In genomic region chr11:78972811-78973351, GRCm38 (mm10) we compare ENCODE assay signal across 9 mouse cellular contexts. TPM values are rescaled to one million over a fixed set of nuclear protein-coding genes. Genes with fewer than 3 reads are reported as not detected.
A peak's percentile ranks its signal among the peaks of the same experiment; 100 is the strongest.
DNase-seq lines count a peak whose midpoint lies in the region; ATAC-seq and TF ChIP-seq lines count a peak whose summit lies in the region.
"Had no signal": no experiment of that assay in that cellular context is flagged by ENCODE, and none has a peak within 500 bp of the region (broad histone marks: within the 10 kb centered on the region; RNA-seq: fewer than 3 reads in every experiment).

No protein-coding gene starts in this region.

- H3K27me3 ChIP-seq in lung, embryonic 15.5 days: no peaks in the 10 kb centered on the region
- H3K27me3 ChIP-seq in intestine, postnatal 0 days (replicated peaks; ENCODE audit: control insufficient read depth, insufficient read depth, low read length): no peaks in the 10 kb centered on the region
- H3K27me3 ChIP-seq: Patski had no signal

- 0 out of 2 replicates have a peak overlapping the region, but pooled peaks have one; percentile 17 for H3K4me2 ChIP-seq in lung, embryonic 15.5 days
- H3K4me2 ChIP-seq in intestine, postnatal 0 days (replicated peaks; ENCODE audit: low read depth): no peak overlapping the region

- no peak overlapping the region for H3K27ac ChIP-seq in lung, embryonic 15.5 days
- H3K27ac ChIP-seq in intestine, postnatal 0 days (ENCODE audit: low read depth, low read length): no peak overlapping the region

- no peaks in the 10 kb centered on the region for H3K9me3 ChIP-seq in lung, embryonic 15.5 days
- H3K9me3 ChIP-seq in intestine, postnatal 0 days (ENCODE audit: control insufficient read depth): no peaks in the 10 kb centered on the region

- WGBS in lung, embryonic 15.5 days: 49% methylated on average over 8 of the region's 8 CpGs
- 39% methylated on average over 8 of the region's 8 CpGs for WGBS in intestine, postnatal 0 days

- TF ChIP-seq CTCF in intestine, postnatal 0 days (IDR thresholded peaks at IDR 0.05; ENCODE audit: low read depth): no peak

- ATAC-seq in lung, embryonic 15.5 days (ENCODE audit: borderline replicate concordance, extremely low read depth, low FRiP score, low TSS enrichment): no peak
- peak; percentile 56 for ATAC-seq in intestine, postnatal 0 days
- ATAC-seq in frontal cortex, adult (ENCODE audit: low TSS enrichment): no peak
- ATAC-seq: Patski had no signal

- no peak overlapping the region for H3K4me3 ChIP-seq in lung, embryonic 15.5 days
- no peak overlapping the region for H3K4me3 ChIP-seq in intestine, postnatal 0 days (ENCODE audit: low read depth, low read length)

- DNase-seq in lung, postnatal 25 days (ENCODE audit: low spot score): no peak
- peak; percentile 71 for DNase-seq in embryo, embryonic 10.5 days (ENCODE audit: low spot score)
- DNase-seq in thymus, postnatal 14 days: peak; percentile 67
- no peak for DNase-seq in right cerebral cortex, adult 18-20 months
- no peak for DNase-seq in kidney, adult 8-10 months

- H3K36me3 ChIP-seq in lung, embryonic 15.5 days: no peaks in the 10 kb centered on the region
- H3K36me3 ChIP-seq in intestine, postnatal 0 days (ENCODE audit: control insufficient read depth, insufficient read depth): peaks cover 93% of the 10 kb centered on the region

- H3K4me1 ChIP-seq in lung, embryonic 15.5 days: 0 out of 2 replicates have a peak, but pooled peaks cover 6% of the 10 kb centered on the region
- no peaks in the 10 kb centered on the region for H3K4me1 ChIP-seq in intestine, postnatal 0 days (replicated peaks; ENCODE audit: control insufficient read depth, insufficient read depth, low read length)

- H3K9ac ChIP-seq in lung, embryonic 15.5 days: no peak overlapping the region
- no peak overlapping the region for H3K9ac ChIP-seq in intestine, postnatal 0 days (ENCODE audit: low read depth, low read length)

RNA-seq across cellular contexts. Expression of gene Lgals9, which starts 11.9 kb away (rescaled TPM):
- polyA plus RNA-seq in lung, embryonic 15.5 days (2015; fragmentation: Nextera tagmentation; extraction: Ambion mirVana): 42.9 and 52.8 TPM in 2 replicates
- polyA plus RNA-seq in intestine, postnatal 0 days (2015; fragmentation: Nextera tagmentation; extraction: Ambion mirVana): 526 and 586 TPM in 2 replicates

RNA-seq across cellular contexts. Expression of gene Nos2, which starts 52.3 kb away (rescaled TPM):
- 3.4 and 3.8 TPM in 2 replicates for polyA plus RNA-seq in lung, embryonic 15.5 days (2015; fragmentation: Nextera tagmentation; extraction: Ambion mirVana)
- 0.21 and 0.26 TPM in 2 replicates for polyA plus RNA-seq in intestine, postnatal 0 days (2015; fragmentation: Nextera tagmentation; extraction: Ambion mirVana)

Comparison
In these comparisons a context has a peak if more than half of its experiments do, and no peak if none do; other contexts are left out.
1. DNase-seq: peak in embryo, embryonic 10.5 days (single experiment) and thymus, postnatal 14 days (single experiment); none in lung, postnatal 25 days (single experiment), right cerebral cortex, adult 18-20 months (single experiment) and kidney, adult 8-10 months (0 of 2).